Mouse (Mus musculus) left cerebral cortex, postnatal 4 days (tissue): ENCODE results near the gene Dtd1. TPM values are rescaled to one million over a fixed set of nuclear protein-coding genes. Genes with fewer than 3 reads are reported as not detected.
A peak's percentile ranks its signal among the peaks of the same experiment; 100 is the strongest.

Experiments
- DNase-seq: peaks from one replicate; pipeline ENCODE4 v3.0.0-alpha.2; 2022
- intact Hi-C: fragments of 180-260 bp; cut with DNase I; formaldehyde crosslinking; loops from one replicate; pipeline ENCODE4 v1.15.1; 2025
- total RNA-seq, 2 experiments: library from RNA; stranded (reverse); gene quantifications; 2 replicates each; pipeline ENCODE4 v1.2.3; 2021

Dtd1 gene
- total RNA-seq, 2 experiments from 2014 or later: 54.6 to 55.7 TPM

DNA sequence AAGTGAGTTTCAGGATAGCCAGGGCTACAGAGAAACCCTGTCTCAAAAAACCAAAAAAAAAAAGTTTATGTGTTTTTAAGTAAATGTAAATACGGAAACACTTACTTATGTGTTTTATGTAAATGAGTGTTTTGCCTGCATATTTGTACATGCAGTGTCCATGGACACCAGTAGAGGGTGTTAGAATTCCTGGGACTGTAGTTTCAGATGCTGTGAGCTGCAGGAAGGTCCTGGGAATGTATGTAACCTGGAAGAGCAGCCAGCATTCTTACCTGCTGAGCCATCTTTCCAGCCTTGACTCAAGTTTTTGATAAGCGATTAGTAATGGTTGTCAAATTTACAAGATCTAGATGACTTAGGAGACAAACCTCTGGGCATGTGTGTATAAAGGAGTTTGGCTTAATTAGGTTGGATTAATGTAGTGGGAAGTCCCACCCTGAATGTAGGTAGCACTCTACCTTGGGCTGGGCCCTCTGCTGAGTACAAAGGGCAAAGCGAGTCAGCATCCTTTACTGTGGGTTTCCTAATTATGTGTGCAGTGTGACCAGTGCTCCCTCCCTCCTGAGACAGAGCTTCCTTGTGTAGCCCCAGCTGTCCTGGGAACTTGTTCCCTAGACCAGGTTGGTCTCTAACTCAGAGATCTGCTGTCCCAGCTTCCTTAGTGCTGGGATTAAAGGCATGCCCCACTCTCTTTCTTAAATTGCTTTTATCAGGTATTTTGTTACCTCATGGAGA lies 101.9 kb downstream of the Dtd1 start:
- no peak for DNase-seq
- intact Hi-C loops: no loop called here

DNA sequence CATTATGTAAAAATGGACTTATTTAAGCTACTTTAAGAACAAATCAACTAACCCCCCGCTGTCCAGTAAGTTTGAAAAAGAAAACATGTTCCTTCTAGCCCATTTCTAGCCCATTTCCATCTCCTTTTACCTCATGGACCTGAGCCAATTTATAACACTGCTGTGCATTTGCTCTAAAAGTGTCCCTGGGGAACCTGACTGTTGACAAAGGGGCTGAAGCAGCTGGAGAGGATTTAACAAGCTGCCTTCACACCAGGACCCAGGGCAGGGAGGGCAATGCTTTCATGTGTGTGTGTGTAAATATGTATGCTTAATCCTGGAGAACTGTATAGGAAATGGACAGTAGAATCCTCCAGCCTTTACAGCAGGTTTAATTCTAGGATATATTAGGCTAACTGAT lies 109.6 kb downstream of the Dtd1 start:
- DNase-seq: no peak

DNA sequence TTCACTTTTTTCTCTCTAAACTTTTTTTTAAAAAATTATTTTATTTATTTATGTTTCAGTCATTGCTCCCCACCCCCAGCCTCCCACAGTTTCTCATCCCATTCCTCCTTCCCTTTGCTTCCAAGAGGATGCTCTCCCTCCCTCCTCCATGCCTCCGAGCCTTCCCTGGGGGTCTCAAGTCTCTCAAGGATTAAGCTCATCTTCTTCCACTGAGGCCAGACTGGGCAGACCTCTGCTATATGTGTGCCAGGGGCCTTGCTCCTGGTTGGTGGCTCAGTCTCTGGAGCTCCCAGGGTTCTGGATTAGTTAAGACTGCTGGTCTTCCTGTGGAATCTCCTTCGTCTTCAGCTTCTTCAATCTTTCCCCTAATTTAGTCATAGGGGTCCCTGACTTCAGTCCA lies 110.0 kb downstream of the Dtd1 start:
- no peak for DNase-seq
- intact Hi-C loops: no loop called here

More for the DNA sequence above, 109.6 kb downstream of the Dtd1 start:
- intact Hi-C loops: no loop called here

DNA sequence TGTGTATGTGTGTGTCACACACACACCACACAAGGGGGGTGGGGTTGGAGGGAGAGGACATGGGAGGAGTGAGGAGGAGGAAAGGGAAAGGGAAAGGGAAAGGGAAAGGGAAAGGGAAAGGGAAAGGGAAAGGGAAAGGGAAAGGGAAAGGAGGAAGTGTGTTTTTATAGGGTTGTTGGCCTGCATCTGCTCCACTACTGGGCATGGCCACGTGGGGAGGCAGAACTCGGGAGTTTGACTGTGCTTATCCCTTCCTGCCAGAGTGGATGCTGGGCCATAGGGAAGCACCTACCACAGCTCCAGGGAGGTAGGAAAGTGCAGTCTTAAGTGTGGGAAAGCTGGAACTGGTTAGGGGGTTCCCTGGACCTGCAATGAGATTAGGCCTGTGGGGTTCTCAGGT lies 114.9 kb downstream of the Dtd1 start:
- intact Hi-C loops: no loop called here
- no peak for DNase-seq

DNA sequence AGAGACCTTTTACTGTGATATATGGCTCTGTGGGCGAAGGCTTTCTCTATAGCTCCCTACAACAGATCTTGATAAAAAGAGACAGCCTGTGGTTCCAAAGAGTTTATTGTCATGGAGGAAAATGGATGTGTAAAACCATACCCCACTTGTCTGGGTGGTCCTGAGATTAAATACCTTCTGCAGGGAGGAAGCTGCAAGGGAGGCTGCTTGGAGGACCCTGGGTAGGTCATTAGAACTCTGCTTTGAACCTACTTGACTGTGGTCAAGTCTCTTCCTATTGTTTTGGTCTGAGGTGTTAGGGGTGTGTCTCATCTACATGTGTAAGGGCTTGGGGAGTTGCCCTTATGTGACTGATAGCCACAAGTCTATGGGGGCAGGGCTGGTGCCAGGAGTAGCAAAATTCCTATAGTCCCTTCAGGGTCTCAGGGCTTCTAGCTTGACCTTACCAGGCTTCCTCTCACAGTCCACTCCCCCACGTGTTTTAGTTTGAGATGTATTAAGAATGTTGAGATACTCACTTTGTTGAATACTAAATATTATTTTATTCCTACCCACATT lies 115.6 kb downstream of the Dtd1 start:
- DNase-seq: no peak
- intact Hi-C loops: no loop called here

DNA sequence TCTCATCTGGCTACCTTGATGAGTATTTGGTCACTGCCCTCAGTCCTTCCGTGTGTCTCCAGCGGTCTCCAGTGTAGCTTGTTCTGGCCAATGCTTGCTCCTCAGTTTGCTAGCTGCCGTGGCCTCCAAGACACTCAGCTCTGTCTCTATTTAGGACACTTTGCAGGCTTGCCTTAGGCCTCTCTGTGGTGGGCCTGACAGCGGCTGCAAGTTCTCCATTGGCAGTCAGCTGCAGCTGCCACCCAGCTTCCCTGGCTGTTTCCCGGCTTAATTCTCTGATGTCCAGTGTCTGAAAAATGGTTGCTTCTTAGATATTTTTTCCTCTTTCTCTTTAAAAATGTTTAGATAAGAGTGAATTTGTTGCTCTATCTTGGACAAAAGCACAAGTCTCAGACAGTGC lies 116.6 kb downstream of the Dtd1 start:
- no peak for DNase-seq
- intact Hi-C loops: no loop called here

DNA sequence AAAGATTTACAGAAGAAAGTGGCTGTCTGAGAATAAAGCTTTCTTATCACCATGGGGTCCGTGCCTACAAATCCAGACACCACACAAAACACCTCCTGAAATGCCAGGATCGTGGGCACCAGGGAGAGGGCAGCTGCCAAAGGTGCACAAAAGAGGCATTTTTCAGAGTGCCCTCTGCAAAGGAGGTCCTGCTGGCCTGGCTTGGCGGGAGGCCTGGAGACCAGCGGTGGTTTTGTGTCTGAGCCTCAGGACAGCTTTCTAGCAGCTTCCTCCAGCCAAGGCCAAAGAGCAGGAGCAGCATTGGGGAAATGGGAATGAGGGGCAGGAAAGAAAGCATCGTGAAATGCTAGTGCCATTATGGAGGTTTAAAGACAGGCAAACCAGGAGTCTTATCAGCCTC lies 118.6 kb downstream of the Dtd1 start:
- intact Hi-C loops: no loop called here
- DNase-seq: peak; percentile 32

DNA sequence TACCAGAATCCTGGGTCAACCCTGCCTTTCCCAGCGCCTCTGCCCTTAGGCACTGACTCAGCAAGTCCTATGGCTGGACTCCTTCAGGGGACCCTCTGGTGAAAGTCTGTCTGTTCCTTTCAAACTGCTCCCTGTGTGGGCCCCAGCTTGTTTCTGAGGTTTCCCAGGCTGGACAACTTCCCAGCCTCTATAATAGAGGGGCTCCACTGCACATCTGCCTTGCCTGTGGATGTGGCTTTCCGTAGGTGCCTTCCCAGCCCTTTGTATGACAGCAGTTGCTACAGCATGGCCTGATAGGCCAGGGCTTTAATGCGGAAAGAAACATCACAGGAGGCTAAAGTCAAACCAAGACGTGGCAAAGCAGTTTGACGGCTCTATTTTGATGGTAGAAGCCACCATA lies 119.6 kb downstream of the Dtd1 start:
- DNase-seq: no peak
- intact Hi-C loops: no loop called here

DNA sequence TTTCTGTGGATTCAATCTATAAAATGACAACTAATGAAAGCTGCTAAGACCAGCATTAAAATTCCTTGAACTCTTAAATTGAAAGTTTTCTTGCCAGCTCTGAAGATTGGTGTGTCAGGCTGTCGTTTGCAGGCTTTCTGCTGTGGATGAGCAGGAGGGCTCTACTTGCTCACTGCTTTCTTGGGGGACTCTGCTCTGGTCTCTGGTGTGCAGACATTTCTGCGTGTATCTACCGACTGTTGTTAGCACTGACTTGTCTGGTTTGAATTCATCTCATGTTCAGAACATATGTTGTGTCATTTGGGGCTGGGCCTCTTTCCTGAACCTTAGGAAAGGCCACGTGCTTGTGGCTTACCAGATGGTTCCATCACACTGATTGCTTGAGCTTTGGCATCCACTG lies 120.0 kb downstream of the Dtd1 start:
- DNase-seq: no peak
- intact Hi-C loops: no loop called here

DNA sequence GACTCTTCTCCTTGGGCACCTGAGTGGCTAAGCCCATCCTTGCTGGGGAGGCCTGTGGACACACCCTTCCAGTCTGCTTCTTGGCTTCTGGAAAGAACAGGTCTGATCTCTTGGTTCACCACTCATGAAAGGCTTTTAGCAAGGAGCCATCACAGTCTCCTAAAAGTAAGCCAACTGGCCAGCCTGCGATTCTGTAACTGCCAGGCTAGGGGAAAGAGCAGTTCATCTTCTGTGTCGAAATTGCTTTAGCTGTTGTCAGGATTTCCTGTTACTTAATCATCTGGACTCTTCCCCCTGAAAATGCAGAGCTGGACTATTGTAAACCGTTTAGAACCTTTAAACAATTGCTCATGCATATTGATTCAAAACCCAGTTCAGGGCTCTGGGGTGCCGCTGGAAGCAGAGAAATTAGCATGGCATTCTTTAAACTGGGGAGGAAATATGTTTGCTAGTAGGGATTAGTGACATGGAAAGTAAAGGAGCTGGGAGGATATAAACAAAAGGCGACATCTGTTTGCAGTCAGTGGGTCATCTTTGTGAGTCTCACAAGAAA lies 120.8 kb downstream of the Dtd1 start:
- DNase-seq: no peak
- intact Hi-C loops: no loop called here

DNA sequence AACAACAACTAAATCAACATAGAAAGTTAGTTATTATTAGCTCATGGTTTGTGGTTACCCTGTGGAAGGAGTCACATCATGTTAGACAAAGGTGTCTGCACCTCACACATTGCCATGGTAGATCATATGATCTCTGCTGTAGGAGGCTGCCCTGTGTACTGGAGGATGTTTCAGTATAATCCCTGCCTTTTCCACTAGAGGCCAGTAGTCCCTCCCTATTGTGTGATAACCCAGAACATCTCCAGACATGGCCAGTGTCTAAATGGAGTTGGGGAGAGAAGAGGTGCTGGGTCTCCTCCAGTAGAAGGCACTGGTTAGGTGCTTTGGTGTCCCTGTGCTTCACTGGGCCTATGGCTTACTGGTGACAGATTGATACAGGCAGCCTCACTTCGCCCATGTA lies 125.0 kb downstream of the Dtd1 start:
- intact Hi-C loops: no loop called here

DNA sequence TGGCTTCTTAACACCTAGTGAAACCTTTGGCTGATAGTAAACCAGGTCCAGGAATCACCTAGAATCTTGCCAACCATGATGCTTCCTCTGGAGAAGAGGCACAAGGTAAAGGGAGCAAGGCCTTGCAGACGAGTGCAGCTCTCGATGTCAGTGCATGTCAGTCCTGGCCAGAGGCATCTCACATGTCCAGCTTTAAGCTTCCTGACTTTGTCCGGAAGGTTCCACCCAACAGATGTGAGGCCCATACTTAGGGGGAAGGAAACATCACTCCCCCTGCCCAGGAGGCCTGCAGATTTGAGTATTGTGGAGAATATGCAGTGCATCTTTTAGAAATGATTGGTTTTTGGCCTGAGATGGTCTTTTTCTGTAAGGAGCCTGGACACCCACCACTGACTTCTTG lies 127.4 kb downstream of the Dtd1 start:
- no peak for DNase-seq
- intact Hi-C loops: no loop called here

More for the DNA sequence above, 125.0 kb downstream of the Dtd1 start:
- no peak for DNase-seq

DNA sequence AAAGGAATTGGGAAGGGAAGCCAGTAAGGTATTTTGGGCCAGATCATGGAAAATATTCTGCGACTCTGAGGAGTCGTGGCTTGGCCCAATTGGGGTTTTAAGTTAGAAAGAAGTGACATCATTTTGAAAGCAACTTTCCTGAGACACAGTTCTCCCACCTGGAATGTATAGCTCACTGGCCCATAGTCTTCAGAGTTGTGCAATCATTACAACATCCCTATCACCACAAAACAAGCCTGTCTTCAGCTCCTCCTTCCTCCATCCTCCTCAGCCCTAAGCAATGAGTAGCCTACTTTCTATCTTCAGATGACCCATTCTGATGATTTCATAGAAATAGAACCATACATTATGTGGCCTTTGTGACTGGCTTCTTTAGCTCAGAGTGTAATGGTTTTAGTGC lies 130.1 kb downstream of the Dtd1 start:
- no peak for DNase-seq
- intact Hi-C loops: no loop called here

DNA sequence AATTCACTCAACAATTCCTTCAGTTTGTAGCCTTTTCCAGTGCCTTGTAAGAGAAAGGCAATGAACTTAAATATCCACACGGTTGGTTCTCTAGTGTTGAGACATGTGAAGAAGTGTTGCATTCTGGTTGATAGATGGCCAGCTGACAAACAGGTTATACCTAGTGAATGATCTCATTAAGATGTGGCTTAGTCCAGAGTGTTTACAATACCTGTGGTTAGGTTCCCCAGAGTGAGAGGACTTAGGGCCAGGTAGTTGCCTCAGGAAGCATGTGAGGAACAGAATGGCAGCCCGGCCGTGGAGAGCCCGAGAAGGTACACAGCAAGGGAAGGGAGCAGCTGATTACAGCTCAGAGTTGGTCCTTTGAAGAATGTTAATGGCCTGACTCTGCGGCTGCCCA lies 138.5 kb downstream of the Dtd1 start:
- intact Hi-C loops: no loop called here
- no peak for DNase-seq

DNA sequence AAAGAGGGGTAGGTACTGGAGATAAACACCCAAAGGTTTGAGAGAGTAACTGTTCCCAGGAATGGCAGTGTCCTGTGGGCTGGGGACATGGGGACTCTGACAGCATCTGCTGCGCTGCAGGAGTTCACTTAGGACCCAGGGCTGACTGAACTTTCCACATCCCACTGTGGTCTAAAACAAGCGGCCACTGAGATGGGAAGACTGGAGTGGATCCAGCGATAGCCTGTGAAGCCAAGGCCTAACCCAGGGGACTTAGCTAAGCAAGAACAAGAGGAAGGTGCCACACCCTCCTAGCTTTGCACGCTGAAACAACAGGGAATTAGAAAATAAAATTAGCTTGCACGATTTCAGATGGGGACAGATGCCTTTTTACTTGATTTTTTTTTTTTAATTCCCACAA lies 138.9 kb downstream of the Dtd1 start:
- no peak for DNase-seq
- intact Hi-C loops: no loop called here

DNA sequence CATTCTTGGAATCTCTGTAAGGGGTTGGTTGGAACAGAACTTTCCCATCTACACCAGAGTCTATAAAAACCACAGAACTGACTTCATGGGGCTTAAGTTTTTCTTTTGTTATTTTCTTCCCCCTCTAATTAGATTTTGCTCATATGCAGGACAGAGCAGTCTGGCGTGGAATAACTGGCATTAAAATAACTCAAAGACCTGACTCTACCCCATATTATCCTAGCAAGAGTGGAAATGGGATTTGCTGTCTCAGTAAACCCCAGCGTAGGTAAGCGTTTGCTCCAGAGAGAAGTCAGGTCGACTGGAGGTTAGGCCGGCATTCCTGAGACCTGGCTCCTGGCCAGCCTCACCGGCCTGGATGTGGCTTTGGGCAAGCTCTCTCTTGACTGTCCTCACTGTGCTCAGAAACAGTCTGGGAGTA lies 140.9 kb downstream of the Dtd1 start:
- DNase-seq: no peak
- intact Hi-C loops: no loop called here

DNA sequence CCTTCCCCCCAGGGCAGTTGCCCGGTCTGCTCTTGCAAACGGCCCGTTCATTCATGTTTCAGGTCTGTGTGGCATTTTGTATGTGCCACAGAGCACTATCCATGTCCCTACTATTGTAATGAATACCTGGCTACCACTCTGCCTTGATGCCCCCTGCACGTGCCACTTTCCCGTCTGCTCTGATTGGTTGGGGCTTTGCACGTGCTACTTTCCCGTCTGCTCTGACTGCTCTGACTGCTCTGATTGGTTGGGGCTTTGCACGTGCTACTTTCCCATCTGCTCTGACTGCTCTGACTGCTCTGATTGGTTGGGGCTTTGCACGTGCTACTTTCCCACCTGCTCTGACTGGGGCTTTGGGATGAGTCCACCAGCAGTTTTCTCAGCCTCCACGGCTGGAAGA lies 142.3 kb downstream of the Dtd1 start:
- DNase-seq: no peak
- intact Hi-C loops: no loop called here

DNA sequence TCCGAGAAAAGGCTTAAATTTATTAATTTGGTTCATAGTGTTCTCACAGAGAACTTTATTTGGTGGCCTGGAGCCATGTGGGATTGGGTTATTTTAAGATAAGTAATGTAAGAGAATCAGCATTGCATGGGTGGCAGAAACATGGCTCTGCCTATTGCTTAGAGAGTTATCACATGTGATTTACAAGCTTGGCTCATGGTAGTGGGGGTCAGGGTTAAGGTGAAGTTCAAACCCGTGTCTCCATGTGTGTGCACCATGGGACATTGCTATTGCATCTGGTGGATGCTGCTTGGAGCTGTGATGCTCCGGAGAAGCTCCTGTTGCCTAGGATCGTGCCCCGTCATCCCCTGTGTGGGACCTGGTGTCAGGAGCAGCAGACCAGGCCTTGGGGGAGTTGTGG lies 143.6 kb downstream of the Dtd1 start:
- no peak for DNase-seq
- intact Hi-C loops: no loop called here

DNA sequence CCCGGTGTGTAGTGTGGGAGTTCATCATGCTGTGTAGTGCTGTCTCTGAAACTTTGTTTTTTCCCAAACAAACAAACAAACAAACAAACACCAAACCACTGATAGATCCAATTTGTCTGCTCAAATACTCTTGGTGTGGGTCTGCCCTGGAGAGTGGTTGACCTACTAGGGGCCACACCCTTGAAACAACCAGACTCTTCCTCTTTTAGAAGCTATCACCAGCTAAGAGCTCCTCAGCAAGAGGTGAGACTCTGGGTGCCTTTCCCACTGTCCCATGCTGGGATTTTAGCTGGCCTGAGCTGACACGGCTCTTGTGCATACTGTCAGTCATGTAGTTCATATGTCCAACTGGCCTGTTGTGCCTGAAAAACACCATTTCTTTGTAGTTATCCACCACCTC lies 145.6 kb downstream of the Dtd1 start:
- intact Hi-C loops: no loop called here
- no peak for DNase-seq

DNA sequence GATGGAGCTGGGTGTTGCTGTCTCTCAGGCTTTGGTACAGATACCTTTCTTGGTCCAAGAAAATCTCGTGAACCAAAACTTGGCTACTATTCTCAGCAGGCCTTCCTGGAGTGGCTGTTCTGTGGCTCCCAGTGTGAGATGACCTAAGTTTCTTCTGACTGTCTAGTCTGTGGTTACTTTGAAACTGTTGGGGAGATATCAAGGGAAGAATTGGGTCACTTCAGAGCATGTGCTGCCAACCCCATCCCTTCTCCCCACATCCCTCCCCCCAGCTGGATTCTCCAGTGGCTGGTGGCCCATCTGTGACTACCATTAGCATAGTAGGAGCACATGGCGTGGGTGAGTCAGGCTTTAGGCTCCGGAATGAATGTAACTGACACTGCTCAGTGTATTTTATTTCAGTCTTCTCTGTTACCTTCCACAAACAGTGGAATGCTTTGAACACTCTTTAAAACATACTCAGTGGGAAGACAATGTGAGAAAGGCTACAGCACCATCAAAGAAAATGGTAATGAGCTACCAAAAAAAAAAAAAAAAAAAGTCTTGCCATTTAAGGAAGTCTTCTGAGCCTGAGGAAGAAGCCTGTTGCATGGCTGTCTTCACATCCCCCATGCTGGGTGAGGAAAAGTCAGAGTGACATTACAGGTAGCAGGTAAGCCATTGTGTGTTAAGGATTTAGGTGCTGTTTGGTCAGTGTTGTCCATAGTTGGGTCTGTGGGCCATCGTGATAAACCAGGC lies 146.5 kb downstream of the Dtd1 start:
- intact Hi-C loops: no loop called here
- DNase-seq: no peak

DNA sequence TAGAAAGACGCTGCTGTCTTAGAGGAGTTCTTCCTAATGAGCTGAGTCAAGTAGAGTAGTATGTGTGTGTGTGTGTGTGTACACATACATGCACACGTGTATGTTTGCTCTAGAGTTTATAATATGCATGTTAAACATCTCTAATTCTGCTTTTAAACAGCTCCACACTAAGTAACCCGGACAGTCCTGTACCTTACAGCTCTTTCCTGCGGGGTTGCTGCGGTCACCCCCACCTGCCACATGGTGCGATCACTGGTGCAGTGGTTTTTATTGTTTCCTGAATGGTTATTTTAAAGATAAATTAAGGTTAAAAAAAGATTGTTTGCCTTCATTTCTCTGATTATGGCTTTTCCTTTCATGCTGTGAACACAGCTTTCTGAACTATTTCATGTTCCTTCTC lies 153.9 kb downstream of the Dtd1 start:
- intact Hi-C loops: no loop called here

DNA sequence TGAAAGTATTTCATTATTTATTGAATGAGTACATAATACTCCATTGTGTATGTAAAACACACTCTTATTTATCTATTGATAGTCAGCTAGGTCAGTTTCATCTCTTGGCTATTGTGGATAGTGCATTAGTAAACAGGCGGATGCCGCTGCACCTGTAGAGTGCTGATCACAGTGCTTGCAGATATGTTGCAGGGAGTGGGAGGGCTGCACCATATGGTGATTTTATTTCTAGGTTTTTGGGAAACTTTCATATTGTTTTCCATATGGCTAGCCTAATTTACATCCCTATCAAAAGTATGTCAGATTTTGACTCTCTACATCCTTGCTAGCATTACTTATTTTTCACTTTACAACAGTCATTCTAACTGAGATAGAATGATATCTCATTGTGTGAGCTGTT lies 155.3 kb downstream of the Dtd1 start:
- DNase-seq: no peak
- intact Hi-C loops: no loop called here

More for the DNA sequence above, 153.9 kb downstream of the Dtd1 start:
- DNase-seq: no peak
